Mouse (Mus musculus): ENCODE measurements around the gene Mtr. TPM values are rescaled to one million over a fixed set of nuclear protein-coding genes. Genes with fewer than 3 reads are reported as not detected.

The Mtr gene
- total RNA-seq, 2 experiments from 2014 or later: 20.0 to 20.3 TPM

DNA sequence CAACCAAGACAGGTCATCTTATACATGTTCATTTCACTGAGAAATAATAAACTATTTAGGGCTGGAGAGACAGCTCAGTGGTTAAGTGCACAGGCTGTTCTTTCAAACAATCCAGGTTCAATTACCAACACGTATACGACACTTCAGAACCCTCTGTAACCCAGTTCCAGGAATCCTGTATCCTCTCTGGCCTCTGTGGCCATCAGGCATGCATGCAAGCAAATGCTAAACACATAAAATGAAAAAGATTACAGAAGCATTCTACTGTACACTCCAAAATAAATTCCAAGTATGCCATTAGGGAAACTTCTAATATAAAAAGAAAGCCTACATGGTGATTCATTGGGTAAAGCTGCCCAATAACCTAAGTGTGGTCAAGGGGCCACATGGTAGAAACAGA lies 12.0 kb downstream of the Mtr start:
- DNase-seq: no peak

- DNase-seq: no peak
Measured at GRCm38 (mm10) chr13:12243991-12244390, 13.9 kb downstream of the Mtr start.

DNA sequence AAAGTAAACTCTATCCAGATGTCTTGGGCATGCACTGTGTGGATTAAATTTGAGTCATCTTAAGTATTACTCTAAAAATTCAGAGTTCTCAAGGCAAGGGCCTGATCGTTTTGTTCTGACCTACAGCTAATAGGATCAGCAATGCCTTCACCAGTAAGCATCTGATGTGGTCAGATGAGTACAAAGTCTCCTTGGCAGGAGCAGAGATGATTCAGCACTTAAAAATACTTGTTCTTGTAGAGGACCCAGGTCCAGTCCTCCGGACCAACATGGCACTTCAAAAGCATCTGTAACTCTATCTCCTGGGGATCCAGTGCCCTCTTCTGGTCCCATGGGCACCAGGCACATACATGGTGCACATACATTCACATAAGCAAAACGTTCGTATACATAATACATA lies 25.8 kb downstream of the Mtr start:
- no peak for DNase-seq

- DNase-seq: no peak
Measured at GRCm38 (mm10) chr13:12228248-12228647, 29.7 kb downstream of the Mtr start.

DNA sequence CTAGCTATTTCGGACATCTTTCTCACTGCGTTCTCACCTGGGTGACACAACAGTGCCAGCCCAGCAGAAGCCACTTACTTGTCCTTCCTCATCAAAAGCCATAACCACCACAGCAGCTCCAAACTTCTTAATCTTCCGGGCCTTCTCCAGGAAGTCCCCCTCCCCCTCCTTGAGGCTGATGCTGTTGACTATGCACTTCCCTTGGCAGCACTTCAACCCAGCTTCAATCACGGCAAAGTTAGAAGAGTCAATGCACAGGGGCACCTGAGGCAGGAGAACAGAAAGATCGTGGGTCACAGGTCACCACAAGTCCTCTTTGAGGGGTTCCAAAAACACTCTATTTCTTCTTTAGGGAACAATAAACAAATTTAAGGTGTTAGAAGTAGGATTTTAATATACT lies 30.3 kb downstream of the Mtr start:
- no peak for DNase-seq

GRCm38 (mm10) chr13:12218603-12219002 lies 39.3 kb downstream of the Mtr start:
- DNase-seq: no peak

- no peak for DNase-seq
Measured at GRCm38 (mm10) chr13:12214922-12215321, 43.0 kb downstream of the Mtr start.

DNA sequence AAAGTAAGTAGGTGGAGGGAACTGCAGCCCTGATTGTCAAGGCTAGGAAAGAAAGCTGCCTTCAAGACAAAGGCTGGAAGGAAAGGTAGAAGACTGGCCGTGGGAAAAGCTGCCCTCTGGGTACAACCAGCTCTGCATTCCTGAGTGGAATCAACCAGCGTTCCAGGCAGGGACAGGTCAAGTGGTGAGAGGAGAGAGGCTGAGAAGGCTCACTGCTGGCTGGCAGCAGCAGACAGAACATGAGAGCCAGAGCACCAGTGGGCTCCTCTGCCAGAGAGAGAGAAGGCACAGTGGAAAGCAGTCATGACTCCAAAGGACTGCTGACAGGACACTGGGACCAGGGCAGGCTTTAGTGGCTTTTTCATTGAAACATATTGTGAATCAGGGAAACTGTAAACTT lies 46.9 kb downstream of the Mtr start:
- DNase-seq: no peak

GRCm38 (mm10) chr13:12210023-12210762 lies 47.7 kb downstream of the Mtr start:
- peak; percentile 31 to 51 for DNase-seq

DNA sequence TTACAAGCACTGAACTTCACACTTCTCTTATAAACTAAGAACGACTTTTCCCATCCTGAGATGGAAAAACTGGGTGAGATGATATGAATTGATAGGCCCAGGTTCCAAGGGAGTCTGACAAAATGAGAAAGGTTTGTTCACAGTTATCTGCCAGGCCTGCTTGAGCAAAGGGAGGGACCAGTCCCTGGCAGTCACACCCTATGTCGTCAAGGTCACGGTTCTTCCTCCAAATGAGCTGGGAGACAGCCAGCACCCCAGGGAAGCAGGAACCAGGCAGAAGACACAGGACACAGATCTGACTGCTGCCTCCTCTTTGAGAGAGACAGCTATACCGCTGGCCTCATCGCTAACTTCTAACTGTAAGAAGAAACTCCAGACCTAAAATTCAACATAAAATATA lies 57.5 kb downstream of the Mtr start:
- DNase-seq: peak; percentile 14 to 19

- no peak for DNase-seq
Measured at GRCm38 (mm10) chr13:12198486-12198885, 59.4 kb downstream of the Mtr start.

DNA sequence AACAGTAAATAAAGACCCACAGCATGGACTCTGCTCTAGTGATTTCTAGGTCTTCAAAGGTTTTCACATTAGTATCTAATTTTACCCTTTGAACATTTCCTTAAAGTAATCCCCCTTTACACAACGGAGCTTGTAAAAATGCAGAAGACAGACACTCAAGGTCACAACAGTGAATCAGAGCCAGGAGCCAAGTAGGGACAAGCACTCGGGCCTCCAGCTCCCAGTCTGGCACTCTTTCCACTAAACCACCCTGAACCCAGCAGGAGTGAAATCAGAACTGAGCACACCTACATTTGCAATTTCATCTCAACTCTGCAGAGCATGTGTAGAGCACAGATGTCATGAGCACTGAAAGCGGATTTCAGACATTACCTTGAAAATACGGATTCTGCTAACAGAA lies 61.1 kb downstream of the Mtr start:
- peak; percentile 40 to 59 for DNase-seq

DNA sequence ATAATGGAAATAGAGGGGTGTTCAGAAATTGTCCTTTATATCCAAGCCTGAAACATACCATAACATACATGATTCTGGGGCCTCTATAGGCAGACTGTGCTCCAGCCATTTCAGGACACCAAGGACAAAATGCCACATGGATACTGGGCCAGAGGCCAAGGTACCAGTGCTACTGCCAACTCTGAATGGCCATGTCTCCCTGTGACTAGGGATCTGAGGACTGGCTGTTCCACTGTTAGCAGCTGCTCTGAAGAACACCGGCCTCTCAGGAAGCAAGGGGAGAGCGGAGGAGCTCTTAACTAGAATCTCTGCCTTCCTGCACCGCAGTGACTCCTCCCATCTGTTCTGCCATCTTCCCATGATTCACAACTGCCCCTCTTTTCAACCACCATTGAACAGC lies 61.9 kb downstream of the Mtr start:
- DNase-seq: peak; percentile 66 to 68

DNA sequence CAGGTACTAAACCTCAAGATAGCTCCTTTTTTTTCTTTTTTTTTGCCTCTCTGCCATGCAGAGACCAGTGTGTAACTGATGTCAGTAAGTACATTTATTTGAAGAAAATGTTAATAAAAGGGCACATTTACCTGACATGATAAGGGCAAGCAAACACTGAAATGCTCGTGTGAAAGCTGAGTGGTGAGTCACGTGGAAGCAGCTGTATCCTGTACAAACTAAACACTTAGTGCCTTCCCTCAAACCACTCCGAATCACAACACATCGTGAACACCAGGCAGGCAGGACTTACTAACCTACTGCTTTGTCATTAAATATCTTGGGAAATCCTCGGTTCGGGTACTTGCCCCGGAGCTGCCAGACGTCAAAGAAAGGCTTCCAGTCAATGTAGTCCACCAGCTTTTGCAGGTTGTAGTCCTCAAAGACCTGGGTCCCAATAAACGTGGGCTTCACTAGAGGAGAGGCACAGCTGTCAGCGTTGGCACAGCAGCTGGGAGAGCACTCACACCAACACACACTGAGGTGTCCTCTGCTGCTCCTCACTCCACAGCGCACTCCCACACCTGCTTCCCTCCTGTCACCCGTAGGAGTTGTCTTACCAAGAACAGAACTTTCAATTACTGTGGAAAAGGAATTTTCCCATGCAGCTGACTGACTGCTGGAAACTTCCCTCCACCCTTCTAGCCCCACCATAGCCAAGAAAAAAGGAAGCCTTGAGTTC lies 62.8 kb downstream of the Mtr start:
- no peak for DNase-seq

- DNase-seq: no peak
Measured at GRCm38 (mm10) chr13:12189219-12189618, 68.7 kb downstream of the Mtr start.

DNA sequence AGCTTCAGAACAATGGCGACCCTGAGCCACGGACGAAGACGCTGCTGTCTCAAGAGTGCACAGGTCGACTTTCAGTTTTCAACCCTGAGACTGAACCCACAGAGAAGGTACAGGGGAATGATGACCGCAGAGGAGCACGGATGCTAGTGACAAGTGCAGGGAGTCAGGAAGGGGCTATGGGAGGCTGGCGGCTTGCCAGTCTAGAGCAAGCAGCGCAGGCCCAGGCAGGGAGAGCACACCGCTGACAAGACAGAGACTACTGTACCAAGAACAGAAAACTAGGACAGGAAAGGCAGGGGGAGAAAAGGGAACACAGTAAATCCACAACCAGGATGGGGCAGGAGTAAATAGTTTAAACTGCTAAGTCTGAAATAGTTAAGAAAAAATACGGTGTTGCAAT lies 69.1 kb downstream of the Mtr start:
- DNase-seq: no peak

GRCm38 (mm10) chr13:12179481-12179880 lies 78.4 kb downstream of the Mtr start:
- no peak for DNase-seq

DNA sequence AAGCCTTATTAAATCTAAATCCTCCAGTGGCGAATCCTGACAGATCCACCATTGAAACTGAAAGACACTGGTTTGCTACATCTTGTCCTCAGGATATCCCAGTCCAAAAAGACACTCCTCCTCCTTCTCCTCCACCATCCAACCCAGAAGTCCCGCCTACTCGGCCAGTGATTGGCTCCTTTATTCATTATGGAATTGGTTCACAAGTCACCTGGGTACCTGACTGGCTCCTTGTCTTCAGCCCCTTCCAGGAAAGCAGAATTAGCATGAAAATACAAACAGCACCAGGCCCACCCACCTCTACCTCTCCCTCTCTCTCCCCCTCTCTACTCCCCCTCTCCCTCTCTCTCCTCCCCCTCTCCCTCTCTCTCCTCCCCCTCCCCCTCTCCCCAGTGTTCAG lies 81.2 kb downstream of the Mtr start:
- DNase-seq: no peak

DNA sequence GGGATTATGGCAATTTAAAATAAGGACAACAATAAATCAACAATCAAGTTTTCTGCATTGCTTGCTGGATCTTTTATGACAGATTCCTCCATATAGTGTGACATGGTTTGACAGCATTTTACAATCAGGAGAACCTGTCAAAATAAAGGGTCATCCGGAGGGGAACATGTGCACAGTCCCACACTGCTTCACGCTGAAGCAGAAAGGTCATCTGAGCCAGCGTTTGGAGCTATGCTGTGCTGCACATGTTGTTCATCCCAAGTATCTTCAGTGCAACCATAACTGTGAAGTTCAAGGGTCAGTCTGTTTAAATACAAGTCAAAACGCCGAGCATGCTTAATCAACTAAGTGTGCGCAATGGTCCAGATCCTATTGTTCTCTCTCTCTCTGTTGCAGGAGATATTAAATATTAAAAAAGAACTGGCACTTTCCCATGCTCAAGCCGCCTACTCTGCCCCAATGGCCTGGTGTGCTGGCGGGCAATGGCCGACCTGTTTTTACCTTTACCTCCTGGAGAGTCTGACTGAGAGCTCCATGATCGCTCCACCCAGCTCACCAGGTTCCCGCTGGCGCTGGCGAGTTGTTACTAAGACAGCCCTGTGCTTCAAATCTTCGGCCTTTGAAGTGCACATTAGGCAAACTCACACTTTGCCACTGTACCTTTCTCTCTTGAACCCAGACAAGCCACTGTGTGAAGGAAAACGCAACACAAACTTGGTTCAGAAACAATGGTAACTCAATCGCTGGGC lies 81.8 kb downstream of the Mtr start:
- no peak for DNase-seq

GRCm38 (mm10) chr13:12167276-12167675 lies 90.6 kb downstream of the Mtr start:
- DNase-seq: no peak

GRCm38 (mm10) chr13:12166386-12166785 lies 91.5 kb downstream of the Mtr start:
- DNase-seq: no peak

- no peak for DNase-seq
Measured at GRCm38 (mm10) chr13:12165461-12166058, 92.4 kb downstream of the Mtr start.

DNA sequence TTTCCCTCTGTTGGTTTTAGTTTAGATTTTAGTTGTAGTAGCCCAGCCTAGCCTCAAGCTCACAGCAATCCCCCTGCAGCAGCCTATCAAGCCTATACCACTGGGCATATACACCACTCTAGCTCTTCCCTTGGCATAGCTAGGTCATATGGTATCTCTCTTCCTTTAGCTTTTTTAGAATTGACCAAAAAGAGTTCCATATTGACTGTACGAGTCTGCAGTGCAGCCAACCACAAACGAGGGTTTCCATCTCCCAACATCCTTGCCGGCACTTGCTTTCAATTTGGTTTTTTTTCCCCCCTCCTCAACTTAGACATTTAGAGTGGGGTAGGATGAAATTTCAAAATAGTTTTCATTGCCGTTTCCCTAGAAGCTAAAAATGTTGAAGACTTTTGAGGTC lies 95.5 kb downstream of the Mtr start:
- DNase-seq: no peak

All from adrenal gland, postnatal 36 days (tissue).